Mouse (Mus musculus): ENCODE data around the gene Pax9.

The Pax9 gene

DNA sequence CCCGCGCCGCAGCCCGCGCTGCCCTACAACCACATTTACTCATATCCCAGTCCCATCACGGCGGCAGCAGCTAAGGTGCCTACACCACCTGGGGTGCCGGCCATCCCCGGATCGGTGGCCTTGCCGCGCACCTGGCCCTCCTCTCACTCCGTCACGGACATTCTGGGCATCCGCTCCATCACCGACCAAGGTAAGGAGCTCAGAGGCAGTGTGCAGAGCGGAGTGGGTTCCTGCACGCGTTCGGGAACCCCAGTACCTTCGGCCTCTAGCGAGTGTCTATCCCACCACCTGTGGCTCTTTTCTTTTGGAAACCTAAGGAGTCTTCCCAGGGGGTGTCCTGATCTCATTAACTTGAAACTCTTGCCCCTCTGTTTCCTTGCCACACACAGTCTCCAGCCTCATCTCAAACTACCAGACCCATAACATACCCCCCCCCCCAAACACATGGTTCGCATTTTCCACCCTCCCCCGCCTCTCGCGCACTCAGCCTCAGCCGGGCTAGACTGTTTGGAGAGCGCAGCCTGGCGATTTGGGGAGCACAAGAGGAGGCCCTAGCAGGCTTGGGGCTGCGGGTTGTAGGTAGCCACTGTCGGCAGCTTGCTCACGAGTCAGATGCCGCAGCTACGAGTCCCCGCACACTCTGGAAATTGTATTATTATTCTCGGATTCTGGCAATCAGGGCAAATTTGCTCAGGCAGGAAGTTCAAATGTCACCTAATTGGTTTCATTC is 5.6 kb downstream of the Pax9 start:
- DNase-seq (ENCODE audit: low spot score in 2 of 2), result no peak

DNA sequence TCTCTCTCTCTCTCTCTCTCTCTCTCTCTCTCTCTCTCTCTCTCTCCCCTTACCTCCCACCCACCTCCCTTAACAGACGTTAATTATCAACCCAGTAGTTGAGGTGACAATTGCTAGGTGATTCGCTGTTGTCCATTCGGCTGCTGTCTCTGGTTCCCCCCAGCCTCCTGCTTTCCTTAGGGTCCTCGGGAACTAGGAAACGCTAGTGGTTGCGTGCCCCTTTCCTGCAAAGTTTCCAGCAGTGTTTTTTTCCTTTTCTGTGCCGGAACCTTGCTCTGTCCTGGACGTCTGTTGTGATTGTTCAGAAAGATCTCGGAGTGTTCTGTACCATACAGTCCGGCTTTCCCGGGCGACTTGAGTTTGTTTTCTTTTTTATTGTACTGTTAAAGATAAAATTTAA is 6.2 kb downstream of the Pax9 start:
- no peak for DNase-seq (ENCODE audit: low spot score in 2 of 2)

DNA sequence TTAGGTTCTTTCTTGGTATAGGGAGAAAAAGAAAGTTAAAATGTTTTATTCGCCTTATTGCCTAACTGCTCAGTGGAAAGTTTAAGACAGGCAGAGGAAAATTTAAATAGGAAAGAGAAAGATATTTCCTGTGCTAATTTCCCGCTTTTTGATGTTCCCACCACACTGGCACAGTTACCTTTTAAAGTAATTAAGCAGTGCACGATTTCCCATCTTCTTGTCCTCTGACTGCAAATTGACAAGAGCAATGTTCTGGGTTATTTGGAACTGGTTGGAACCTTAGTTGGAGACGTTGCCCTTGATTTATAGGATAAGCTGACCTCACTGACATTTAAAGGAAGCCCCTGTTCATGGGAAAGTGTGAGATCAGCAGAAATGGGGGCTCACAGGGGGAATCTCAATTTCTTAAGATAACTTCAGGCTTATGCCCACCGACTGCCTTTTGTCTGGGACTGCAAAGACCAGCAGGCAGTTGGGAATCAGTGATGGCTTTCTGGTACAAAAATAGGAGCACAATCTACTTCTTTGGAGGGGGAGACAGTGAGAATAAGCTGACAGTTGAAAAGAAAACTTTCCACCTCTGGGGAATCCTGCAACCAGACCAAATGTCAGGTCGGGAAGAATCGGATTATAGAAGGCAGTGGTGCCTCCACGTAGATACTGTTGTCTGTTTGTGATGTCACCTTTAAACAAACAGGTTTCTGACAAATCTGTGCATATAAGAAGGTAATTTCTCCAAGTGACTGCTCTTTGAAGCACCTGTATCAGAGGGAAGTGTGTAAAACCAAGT is 6.8 kb downstream of the Pax9 start:
- DNase-seq (ENCODE audit: low spot score in 2 of 2), result no peak

- no peak for DNase-seq (ENCODE audit: low spot score in 2 of 2)
Observed at GRCm38 (mm10) chr12:56699351-56699750, 7.8 kb downstream of the Pax9 start.

DNA sequence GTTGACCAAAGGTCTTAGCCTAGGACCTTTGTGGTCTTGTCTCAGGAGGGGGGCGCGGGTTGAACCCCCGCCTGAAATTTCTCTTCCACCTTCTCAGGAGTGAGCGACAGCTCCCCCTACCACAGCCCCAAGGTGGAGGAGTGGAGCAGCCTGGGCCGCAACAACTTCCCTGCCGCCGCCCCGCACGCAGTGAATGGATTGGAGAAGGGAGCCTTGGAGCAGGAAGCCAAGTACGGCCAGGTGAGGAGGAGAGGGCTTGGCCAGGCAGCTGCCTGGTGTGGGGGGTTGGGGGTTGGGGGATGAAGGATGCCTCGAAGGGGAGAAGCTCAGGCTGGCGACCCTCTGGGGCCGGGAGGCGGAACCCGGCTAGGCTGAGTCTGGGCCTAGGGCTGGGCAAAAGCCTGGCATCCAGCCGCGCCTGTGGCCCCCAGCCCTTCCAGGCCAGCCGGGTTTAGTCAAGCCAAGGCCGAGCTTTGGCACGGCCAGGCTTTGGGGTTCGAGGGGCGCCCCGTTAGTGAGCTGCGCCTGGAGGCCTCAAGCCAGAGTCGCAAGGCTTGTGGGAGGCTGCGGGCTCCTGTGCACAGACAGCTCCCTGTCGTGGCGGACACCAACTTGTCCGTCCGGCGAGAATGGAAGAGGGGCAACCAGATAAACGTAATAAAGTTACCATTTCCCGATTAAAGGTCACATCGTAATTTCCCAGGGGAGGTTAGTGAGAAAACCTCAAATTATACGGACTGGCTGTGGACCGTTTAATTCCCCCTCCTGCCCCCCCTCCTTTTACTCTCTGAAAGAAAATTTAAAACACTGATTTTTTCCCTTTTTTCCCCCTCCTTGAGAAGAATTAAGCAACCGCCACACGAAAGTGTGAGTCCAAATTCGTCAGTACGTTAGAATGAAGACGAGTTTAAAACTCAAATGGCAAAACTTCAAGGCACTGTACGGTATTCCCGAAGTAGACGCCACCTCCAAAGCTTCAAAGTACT is 8.6 kb downstream of the Pax9 start:
- no peak for DNase-seq (ENCODE audit: low spot score in 2 of 2)

DNA sequence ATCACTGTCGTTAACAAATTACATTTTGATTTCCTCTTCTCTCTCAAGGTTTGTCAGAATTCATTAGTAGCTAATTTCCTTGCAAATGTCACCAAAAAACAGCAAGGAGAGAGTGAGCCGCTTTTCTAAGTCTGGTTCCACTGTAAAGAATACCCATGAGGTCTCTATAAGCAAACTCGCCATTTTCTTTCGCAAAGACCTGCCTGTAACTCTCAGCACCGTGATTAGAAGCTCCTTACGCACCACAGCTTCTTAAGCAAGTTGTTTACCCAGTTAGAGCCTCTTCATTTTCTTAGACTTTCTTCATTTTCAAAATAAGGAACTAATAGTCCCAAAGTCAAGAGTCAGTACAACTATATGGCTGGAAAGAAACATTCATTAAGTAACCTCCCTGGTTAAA is 9.4 kb downstream of the Pax9 start:
- no peak for DNase-seq (ENCODE audit: low spot score in 2 of 2)

DNA sequence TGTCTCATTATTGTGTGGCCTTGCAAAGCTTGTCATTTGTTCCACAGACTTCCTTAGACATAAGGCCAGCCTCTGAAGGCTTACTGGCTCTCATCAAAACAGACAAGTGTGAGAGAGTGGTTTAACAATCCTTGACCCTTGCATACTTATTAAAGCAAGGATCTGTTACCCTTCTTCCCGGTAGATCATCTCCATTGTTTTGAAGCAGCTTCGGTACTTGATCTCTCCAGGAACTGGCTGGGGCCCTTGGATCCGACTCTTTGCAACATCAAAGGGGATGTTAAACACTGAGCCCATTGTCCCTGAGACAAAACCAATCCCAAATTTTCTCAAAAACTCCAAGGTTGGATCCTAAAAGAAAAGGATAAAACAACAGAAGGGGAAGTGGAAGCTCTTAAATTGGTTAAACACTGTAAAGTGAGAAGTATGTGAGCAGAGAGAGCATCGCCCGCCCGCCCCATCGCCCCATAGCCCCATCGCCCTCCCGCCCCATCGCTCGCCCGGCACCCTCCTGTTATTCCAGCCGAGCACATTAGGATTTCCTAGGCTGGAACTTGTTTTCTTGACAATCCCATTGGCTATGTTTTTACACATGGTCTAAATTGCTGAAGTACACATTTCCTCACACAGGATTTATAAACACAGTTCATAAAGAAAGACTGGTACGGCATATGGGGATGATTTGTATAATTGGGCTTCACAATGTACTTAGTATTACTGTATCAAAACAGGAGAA is 26.6 kb downstream of the Pax9 start:
- DNase-seq (ENCODE audit: low spot score in 2 of 2), result no peak

DNA sequence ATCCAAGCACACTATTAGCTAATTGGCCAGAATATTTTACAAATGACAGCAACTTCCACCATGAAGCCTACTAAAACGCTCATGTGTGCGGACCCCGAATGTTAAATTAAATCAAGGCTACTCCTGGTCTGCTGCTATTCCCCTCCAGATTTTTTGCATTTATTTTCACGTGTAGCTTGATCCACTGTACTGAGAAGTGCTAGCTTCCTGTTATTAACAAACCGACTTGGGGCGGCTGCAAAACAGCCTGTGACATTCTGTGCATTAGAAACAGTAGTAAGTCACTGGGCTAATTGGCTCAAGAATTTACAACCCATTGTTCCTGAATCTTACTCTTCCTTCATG is 27.1 kb downstream of the Pax9 start:
- no peak for DNase-seq (ENCODE audit: low spot score in 2 of 2)

DNA sequence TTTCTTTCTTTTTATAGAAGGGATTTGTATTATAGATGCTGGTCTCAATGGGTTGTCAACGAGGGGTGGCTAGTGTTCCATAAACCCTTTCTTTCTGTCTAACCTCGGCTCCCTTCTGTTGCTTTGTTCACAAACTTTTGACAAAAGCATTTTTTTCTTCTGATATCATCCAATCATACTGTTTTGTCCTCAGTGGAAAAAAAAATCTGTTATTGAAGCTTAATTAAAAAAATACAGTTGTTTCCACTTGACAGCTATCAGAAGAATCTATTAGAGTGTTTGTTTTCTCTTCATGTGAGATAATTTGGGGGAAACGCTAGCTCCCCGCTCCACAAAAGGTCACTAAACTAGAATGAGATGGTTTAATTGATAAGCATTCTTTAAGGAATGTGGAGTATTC is 36.1 kb downstream of the Pax9 start:
- no peak for DNase-seq (ENCODE audit: low spot score in 2 of 2)

DNA sequence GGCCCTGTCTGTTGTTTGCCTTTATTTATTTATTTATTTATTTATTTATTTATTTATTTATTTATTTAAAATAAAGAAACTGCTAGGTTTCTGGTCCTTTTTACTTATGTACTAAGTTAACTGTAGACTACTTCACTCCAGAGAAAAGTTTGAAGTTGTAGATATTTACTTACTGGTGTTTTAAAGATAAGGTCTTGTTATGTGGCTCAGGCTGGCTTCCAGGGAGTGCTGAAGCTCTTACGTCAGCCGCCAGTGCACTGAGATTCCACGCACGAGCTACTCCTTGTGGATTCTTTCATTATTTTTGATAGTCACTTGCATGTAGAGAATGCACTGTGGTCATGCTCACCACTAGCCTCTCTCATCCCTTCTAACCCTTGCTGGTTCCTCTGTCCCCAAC is 45.5 kb downstream of the Pax9 start:
- no peak for DNase-seq (ENCODE audit: low spot score in 2 of 2)
